Mouse (Mus musculus) kidney, embryonic 14.5 days (tissue): Measurements from ENCODE around the gene Ripply1. TPM values are rescaled to one million over a fixed set of nuclear protein-coding genes. Genes with fewer than 3 reads are reported as not detected.

Experiments
- ATAC-seq: fragments of 200-750 bp; cut with Nextera tagmentation; 2 replicates; pipeline ENCODE4 v1.8.0; 2017; ENCODE audit warnings: moderate number of reproducible peaks, mild to moderate bottlenecking, moderate TSS enrichment, moderate library complexity; ENCODE audit not compliant: low FRiP score, low TSS enrichment
- H3K27ac ChIP-seq: fragments of 300-500 bp; sonication (generic); 2 replicates; pipeline ENCODE4 v1.5.1; 2014; ENCODE audit warnings: low read depth, mild to moderate bottlenecking, low read length, moderate library complexity, mixed read lengths
- H3K27me3 ChIP-seq: fragments of 300-500 bp; sonication (generic); 2 replicates; pipeline ENCODE4 v1.6.1; 2014; ENCODE audit warnings: mild to moderate bottlenecking, low read length; ENCODE audit not compliant: control insufficient read depth, insufficient read depth
- H3K36me3 ChIP-seq: fragments of 300-500 bp; sonication (generic); 2 replicates; pipeline ENCODE4 v1.6.1; 2014; ENCODE audit warnings: low read length, mixed read lengths; ENCODE audit not compliant: control insufficient read depth, insufficient read depth
- H3K4me1 ChIP-seq: fragments of 300-500 bp; sonication (generic); 2 replicates; pipeline ENCODE4 v1.6.1; 2014; ENCODE audit warnings: low read length, mixed read lengths; ENCODE audit not compliant: control insufficient read depth, insufficient read depth
- H3K4me2 ChIP-seq: fragments of 300-500 bp; sonication (generic); replicated peaks from 2 replicates; pipeline ENCODE4 v1.6.1; 2014; ENCODE audit warnings: low read depth, mild to moderate bottlenecking, low read length
- H3K4me3 ChIP-seq: fragments of 300-500 bp; sonication (generic); 2 replicates; pipeline ENCODE4 v1.5.1; 2014; ENCODE audit warnings: mild to moderate bottlenecking, low read length
- H3K9ac ChIP-seq: fragments of 300-500 bp; sonication (generic); 2 replicates; pipeline ENCODE4 v1.6.1; 2014; ENCODE audit warnings: low read depth, mild to moderate bottlenecking, low read length, moderate library complexity
- H3K9me3 ChIP-seq: fragments of 300-500 bp; sonication (generic); 2 replicates; pipeline ENCODE4 v1.6.1; 2016; ENCODE audit warnings: low read length; ENCODE audit not compliant: control insufficient read depth
- WGBS: fragments of 180-500 bp; shearing (Covaris S2); extraction: QIAGEN DNeasy Blood & Tissue Kit; methylation state at CpG from one replicate; pipeline ENCODE4 v1.1.7; 2014; 5-methylcytosine and 5-hydroxymethylcytosine counted together
- polyA plus RNA-seq: library from polyadenylated mRNA; unstranded; fragments of >200 nt; fragmentation: Nextera tagmentation; extraction: Ambion mirVana; gene quantifications from 2 replicates; pipeline ENCODE4 v1.2.1, GENCODE M21; 2014

Gene Ripply1
- polyA plus RNA-seq, 1 experiment from 2014 or later: not detected

GRCm38 (mm10) chrX:139794072-139794845, 12.1 kb upstream of the Ripply1 start:
- no peaks in the 10 kb centered on the region for H3K36me3 ChIP-seq
- no peak overlapping the region for H3K4me3 ChIP-seq
- no peak for ATAC-seq
- H3K9me3 ChIP-seq: no peaks in the 10 kb centered on the region
- H3K27ac ChIP-seq: no peak overlapping the region
- H3K4me2 ChIP-seq: no peak overlapping the region
- no peaks in the 10 kb centered on the region for H3K4me1 ChIP-seq
- no peak overlapping the region for H3K9ac ChIP-seq
- no peaks in the 10 kb centered on the region for H3K27me3 ChIP-seq
- WGBS: 87% methylated on average over 7 of the region's 7 CpGs

GRCm38 (mm10) chrX:139785764-139786163, 3.6 kb upstream of the Ripply1 start:
- Histone ChIP-seq H3K4me2 (no peak overlapping the region), H3K9ac (no peak overlapping the region), H3K4me1 (no peaks in the 10 kb centered on the region), H3K27me3 (no peaks in the 10 kb centered on the region), H3K36me3 (no peaks in the 10 kb centered on the region), H3K9me3 (no peaks in the 10 kb centered on the region), H3K27ac (no peak overlapping the region), H3K4me3 (no peak overlapping the region)
- ATAC-seq: no peak; the same call in 1 of the 2 replicates
- 33% methylated on average over 1 of the region's 1 CpGs for WGBS

- 74% methylated on average over 3 of the region's 3 CpGs for WGBS
- Histone ChIP-seq H3K9ac (no peak overlapping the region), H3K27ac (no peak overlapping the region), H3K36me3 (no peaks in the 10 kb centered on the region), H3K4me3 (no peak overlapping the region), H3K27me3 (no peaks in the 10 kb centered on the region), H3K4me1 (no peaks in the 10 kb centered on the region), H3K9me3 (no peaks in the 10 kb centered on the region), H3K4me2 (no peak overlapping the region)
- no peak for ATAC-seq
These were observed 881 bp upstream of the Ripply1 start for GRCm38 (mm10) chrX:139783045-139783422.

- 88% methylated on average over 4 of the region's 4 CpGs for WGBS
- Histone ChIP-seq H3K4me3 (no peak overlapping the region), H3K36me3 (no peaks in the 10 kb centered on the region), H3K9me3 (no peaks in the 10 kb centered on the region), H3K4me1 (no peaks in the 10 kb centered on the region), H3K27ac (no peak overlapping the region), H3K27me3 (no peaks in the 10 kb centered on the region), H3K4me2 (no peak overlapping the region), H3K9ac (no peak overlapping the region)
- no peak for ATAC-seq
These were observed 590 bp downstream of the Ripply1 start for GRCm38 (mm10) chrX:139781563-139781962.

GRCm38 (mm10) chrX:139780988-139781387, 1.2 kb downstream of the Ripply1 start:
- Histone ChIP-seq H3K9me3 (no peaks in the 10 kb centered on the region), H3K27ac (no peak overlapping the region), H3K36me3 (no peaks in the 10 kb centered on the region), H3K27me3 (no peaks in the 10 kb centered on the region), H3K4me1 (no peaks in the 10 kb centered on the region), H3K9ac (no peak overlapping the region), H3K4me2 (no peak overlapping the region), H3K4me3 (no peak overlapping the region)
- ATAC-seq: no peak
- 52% methylated on average over 3 of the region's 3 CpGs for WGBS

- no peak overlapping the region for H3K4me3 ChIP-seq
- no peaks in the 10 kb centered on the region for H3K9me3 ChIP-seq
- H3K9ac ChIP-seq: no peak overlapping the region
- 83% methylated on average over 5 of the region's 5 CpGs for WGBS
- no peak for ATAC-seq
- H3K4me2 ChIP-seq: no peak overlapping the region
- 0 out of 2 replicates have a peak, but pooled peaks cover 3% of the 10 kb centered on the region for H3K27me3 ChIP-seq
- no peak overlapping the region for H3K27ac ChIP-seq
- H3K36me3 ChIP-seq: no peaks in the 10 kb centered on the region
- no peaks in the 10 kb centered on the region for H3K4me1 ChIP-seq
These were observed 2.8 kb downstream of the Ripply1 start for GRCm38 (mm10) chrX:139779401-139779800.

GRCm38 (mm10) chrX:139778886-139779285, 3.3 kb downstream of the Ripply1 start:
- H3K9ac ChIP-seq: no peak overlapping the region
- 0 out of 2 replicates have a peak, but pooled peaks cover 3% of the 10 kb centered on the region for H3K27me3 ChIP-seq
- no peak overlapping the region for H3K4me3 ChIP-seq
- no peak overlapping the region for H3K4me2 ChIP-seq
- H3K27ac ChIP-seq: no peak overlapping the region
- H3K36me3 ChIP-seq: no peaks in the 10 kb centered on the region
- no peaks in the 10 kb centered on the region for H3K4me1 ChIP-seq
- ATAC-seq: no peak
- 75% methylated on average over 1 of the region's 1 CpGs for WGBS
- no peaks in the 10 kb centered on the region for H3K9me3 ChIP-seq

GRCm38 (mm10) chrX:139777357-139777756, 4.8 kb downstream of the Ripply1 start:
- H3K9me3 ChIP-seq: no peaks in the 10 kb centered on the region
- H3K36me3 ChIP-seq: no peaks in the 10 kb centered on the region
- H3K4me3 ChIP-seq: no peak overlapping the region
- 0 out of 2 replicates have a peak, but pooled peaks cover 3% of the 10 kb centered on the region for H3K27me3 ChIP-seq
- no peak overlapping the region for H3K27ac ChIP-seq
- no peak overlapping the region for H3K9ac ChIP-seq
- no peak for ATAC-seq
- no peak overlapping the region for H3K4me2 ChIP-seq
- WGBS: 33% methylated on average over 4 of the region's 4 CpGs
- no peaks in the 10 kb centered on the region for H3K4me1 ChIP-seq

GRCm38 (mm10) chrX:139775084-139775612, 7.0 kb downstream of the Ripply1 start:
- WGBS: 68% methylated on average over 7 of the region's 7 CpGs
- Histone ChIP-seq H3K27ac (no peak overlapping the region), H3K4me2 (no peak overlapping the region), H3K4me3 (no peak overlapping the region), H3K27me3 (0 out of 2 replicates have a peak, but pooled peaks cover 3% of the 10 kb centered on the region), H3K36me3 (no peaks in the 10 kb centered on the region), H3K4me1 (no peaks in the 10 kb centered on the region), H3K9ac (no peak overlapping the region), H3K9me3 (no peaks in the 10 kb centered on the region)
- no peak for ATAC-seq
